Mouse (Mus musculus) thymus, adult 2 months (tissue): Measurements from ENCODE around the gene Pf4. TPM values are rescaled to one million over a fixed set of nuclear protein-coding genes. Genes with fewer than 3 reads are reported as not detected.

Experiments
- DNase-seq: peaks from one replicate; pipeline ENCODE4 v3.0.0; 2021
- H3K27ac ChIP-seq: fragments of 200-500 bp; 2 replicates; pipeline ENCODE4 v1.5.1; 2012; ENCODE audit warnings: low read length, control low read depth; ENCODE audit not compliant: control insufficient read depth, insufficient read depth
- H3K27me3 ChIP-seq: fragments of 200-500 bp; 2 replicates; pipeline ENCODE4 v1.6.1; 2012; ENCODE audit warnings: mild to moderate bottlenecking, low read length, moderate library complexity, mixed read lengths; ENCODE audit not compliant: control insufficient read depth, insufficient read depth
- H3K36me3 ChIP-seq: fragments of 200-500 bp; 2 replicates; pipeline ENCODE4 v1.6.1; 2012; ENCODE audit warnings: mild to moderate bottlenecking, low read length, moderate library complexity; ENCODE audit not compliant: control insufficient read depth, insufficient read depth
- H3K4me1 ChIP-seq: fragments of 200-500 bp; replicated peaks from 2 replicates; pipeline ENCODE4 v1.6.1; 2012; ENCODE audit warnings: low read length; ENCODE audit not compliant: control insufficient read depth, insufficient read depth
- H3K4me3 ChIP-seq: fragments of 200-500 bp; 2 replicates; pipeline ENCODE4 v1.5.1; 2012; ENCODE audit warnings: mild to moderate bottlenecking, low read length, control low read depth, moderate library complexity; ENCODE audit not compliant: control insufficient read depth, insufficient read depth
- CTCF ChIP-seq: fragments of 200-500 bp; IDR thresholded peaks from 2 replicates; pipeline ENCODE4 v1.5.1; 2012; ENCODE audit warnings: mild to moderate bottlenecking, control low read depth, low read length, moderate library complexity, borderline replicate concordance; ENCODE audit not compliant: control insufficient read depth, poor library complexity, insufficient read depth; ENCODE audit errors: extremely low read depth
- POLR2A ChIP-seq: fragments of 200-500 bp; IDR thresholded peaks from 2 replicates; pipeline ENCODE4 v1.6.1; 2012; ENCODE audit warnings: mild to moderate bottlenecking, low read length, control low read depth, moderate library complexity; ENCODE audit not compliant: control insufficient read depth, poor library complexity, insufficient read depth; ENCODE audit errors: extremely low read depth
- WGBS: fragments of 180-500 bp; shearing (Covaris S2); methylation state at CpG from one replicate; pipeline ENCODE4 v1.1.7; 2018; 5-methylcytosine and 5-hydroxymethylcytosine counted together
- polyA plus RNA-seq: library from polyadenylated mRNA; depleted of rRNA; stranded (reverse); fragments of >200 nt; gene quantifications from 2 replicates; pipeline ENCODE4 v1.2.3, GENCODE M21; 2012

Gene Pf4
- polyA plus RNA-seq, 1 experiment = 23.1 TPM

DNA sequence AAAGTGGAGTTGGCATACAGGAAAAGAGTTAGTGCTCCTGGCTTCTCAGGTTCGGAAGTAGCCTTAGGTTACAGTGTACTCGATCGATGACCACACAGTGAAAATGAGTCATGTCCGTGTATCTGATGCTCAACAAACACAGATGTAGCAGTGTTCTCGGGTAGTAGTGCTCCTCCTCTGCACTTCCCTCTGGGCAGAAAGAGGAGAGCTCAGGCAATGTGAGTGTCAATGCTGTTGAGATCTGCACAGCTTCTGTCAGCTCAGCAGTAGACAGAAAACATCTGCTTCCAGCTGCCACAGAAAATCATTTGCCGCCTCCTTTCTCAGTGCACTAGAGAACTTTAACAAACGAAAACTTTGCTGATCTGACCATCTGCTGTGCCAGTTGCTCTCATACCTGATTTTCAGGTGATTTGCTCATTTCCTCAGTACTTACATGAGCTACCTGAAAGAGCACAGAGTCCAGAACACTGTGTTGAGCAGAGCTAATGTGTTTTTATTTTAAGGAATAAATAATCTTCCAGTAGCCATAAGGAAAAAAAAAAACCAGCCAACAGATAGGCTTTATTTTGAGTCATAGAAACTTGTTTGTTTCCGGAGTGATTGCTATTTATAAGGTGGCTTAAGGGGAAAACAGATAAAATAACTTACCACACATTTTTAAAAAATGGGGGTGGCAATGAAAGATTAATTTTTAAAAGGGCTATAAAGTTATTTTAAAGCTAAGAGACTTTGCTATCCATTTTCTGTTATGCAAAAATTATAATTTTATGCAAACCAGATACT is 6.2 kb upstream of the Pf4 start:
- Histone ChIP-seq H3K27ac (no peak overlapping the region), H3K36me3 (no peaks in the 10 kb centered on the region), H3K4me3 (no peak overlapping the region), H3K4me1 (no peaks in the 10 kb centered on the region), H3K27me3 (no peaks in the 10 kb centered on the region)
- no peak for TF ChIP-seq CTCF
- TF ChIP-seq POLR2A = no peak
- DNase-seq = no peak
- 89% methylated on average over 8 of the region's 8 CpGs for WGBS

DNA sequence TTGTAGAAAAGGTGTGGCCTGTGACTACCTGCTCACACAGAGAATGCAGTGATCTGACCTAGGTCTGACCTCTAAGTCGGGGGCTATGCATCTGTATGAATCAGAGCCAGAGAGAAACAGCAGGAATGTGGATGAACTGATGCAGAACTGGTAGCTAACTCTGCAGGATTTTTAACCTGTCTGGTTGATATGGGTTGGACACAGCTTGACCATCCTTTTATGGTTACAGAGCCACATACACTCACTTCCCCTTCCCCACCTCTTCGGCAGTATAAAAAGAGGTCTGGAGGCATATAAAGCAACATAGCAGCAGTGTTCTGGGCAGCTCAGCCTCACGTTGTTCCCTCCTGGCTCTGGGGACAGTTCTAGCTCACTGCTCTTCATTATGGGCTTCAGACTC is 4.0 kb upstream of the Pf4 start, which contains the start of gene Ppbp:
Gene Ppbp, plus strand, starts transcription at position 301 of the 400 bp plus-strand sequence.
- no peak for DNase-seq
- Histone ChIP-seq H3K27ac (no peak within 1 kb of the TSS), H3K36me3 (no peaks in the 10 kb centered on the region), H3K27me3 (no peaks in the 10 kb centered on the region), H3K4me3 (no peak within 1 kb of the TSS), H3K4me1 (0 out of 2 replicates have a peak, but pooled peaks cover 2% of the 10 kb centered on the region)
- WGBS = 33% methylated on average over 3 of the region's 3 CpGs
- TF ChIP-seq POLR2A (no peak), CTCF (no peak)

- no peaks in the 10 kb centered on the region for H3K27me3 ChIP-seq
- H3K27ac ChIP-seq = no peak overlapping the region
- 38% methylated on average over 3 of the region's 3 CpGs for WGBS
- TF ChIP-seq POLR2A = no peak
- TF ChIP-seq CTCF = no peak
- DNase-seq = no peak
- 0 out of 2 replicates have a peak, but pooled peaks cover 2% of the 10 kb centered on the region for H3K4me1 ChIP-seq
- no peak overlapping the region for H3K4me3 ChIP-seq
- no peaks in the 10 kb centered on the region for H3K36me3 ChIP-seq
Measured at GRCm38 (mm10) chr5:90771369-90771768, 866 bp upstream of the Pf4 start.

DNA sequence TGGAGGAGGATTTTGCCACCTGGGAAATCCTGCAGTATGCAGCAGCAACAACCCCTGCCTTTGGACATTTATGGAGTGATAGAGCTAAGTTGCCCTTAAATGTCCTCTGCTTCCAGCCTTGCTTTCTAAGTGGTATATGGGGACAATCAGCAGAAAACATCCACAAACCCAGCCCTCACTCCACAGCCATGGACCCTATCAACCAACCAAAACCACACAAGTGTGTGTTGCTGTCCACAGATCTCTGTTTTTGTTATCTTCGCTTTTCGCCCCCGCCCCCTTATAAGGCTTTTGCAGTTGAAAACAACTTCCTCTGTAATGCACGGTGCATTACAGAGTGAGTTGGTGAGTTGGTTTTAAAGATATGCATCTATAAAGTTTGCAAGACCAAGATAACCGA is 3.3 kb downstream of the Pf4 start:
- Histone ChIP-seq H3K36me3 (no peaks in the 10 kb centered on the region), H3K27me3 (no peaks in the 10 kb centered on the region), H3K27ac (no peak overlapping the region), H3K4me3 (no peak overlapping the region), H3K4me1 (0 out of 2 replicates have a peak, but pooled peaks cover 2% of the 10 kb centered on the region)
- no peak for DNase-seq
- 18% methylated on average over 5 of the region's 5 CpGs for WGBS
- TF ChIP-seq POLR2A (no peak), CTCF (no peak)

- 95% methylated on average over 10 of the region's 10 CpGs for WGBS
- H3K4me3 ChIP-seq = no peak overlapping the region
- H3K27me3 ChIP-seq = no peaks in the 10 kb centered on the region
- H3K36me3 ChIP-seq = no peaks in the 10 kb centered on the region
- DNase-seq = no peak
- TF ChIP-seq POLR2A = no peak
- TF ChIP-seq CTCF = no peak
- no peak overlapping the region for H3K27ac ChIP-seq
- no peaks in the 10 kb centered on the region for H3K4me1 ChIP-seq
Measured at GRCm38 (mm10) chr5:90777621-90778020, 5.4 kb downstream of the Pf4 start.

GRCm38 (mm10) chr5:90778856-90779255 is 6.6 kb downstream of the Pf4 start:
- H3K36me3 ChIP-seq = no peaks in the 10 kb centered on the region
- TF ChIP-seq CTCF (no peak), POLR2A (no peak)
- 87% methylated on average over 6 of the region's 6 CpGs for WGBS
- no peak overlapping the region for H3K27ac ChIP-seq
- no peak for DNase-seq
- H3K4me1 ChIP-seq = no peaks in the 10 kb centered on the region
- no peak overlapping the region for H3K4me3 ChIP-seq
- H3K27me3 ChIP-seq = no peaks in the 10 kb centered on the region
